Mouse (Mus musculus): Measurements from ENCODE around the gene Bcas2. TPM values are rescaled to one million over a fixed set of nuclear protein-coding genes. Genes with fewer than 3 reads are reported as not detected.

Gene Bcas2
- polyA plus RNA-seq, 1 experiment = 71.4 TPM

- Histone ChIP-seq H3K4me2 (ENCODE audit: low read depth) (no peak overlapping the region), H3K4me3 (no peak overlapping the region), H3K79me2 (ENCODE audit: control insufficient read depth, insufficient read depth) (no peaks in the 10 kb centered on the region), H3ac (ENCODE audit: control insufficient read depth, insufficient read length) (no peak overlapping the region), H3K36me3 (ENCODE audit: control insufficient read depth, insufficient read depth) (no peaks in the 10 kb centered on the region), H3K27me3 (ENCODE audit: control insufficient read depth, insufficient read depth, insufficient read length) (no peaks in the 10 kb centered on the region)
- TF ChIP-seq CEBPB (IDR thresholded peaks at IDR 0.05; ENCODE audit: insufficient read depth, poor library complexity, severe bottlenecking) (no peak), MYOG (IDR thresholded peaks at IDR 0.05; ENCODE audit: control insufficient read depth in 1 of 3, insufficient read depth in 1 of 3, insufficient read length in 2 of 3, low read depth in 2 of 3) (no peak), MAX (IDR thresholded peaks at IDR 0.05; ENCODE audit: low read depth) (no peak), SRF (IDR thresholded peaks at IDR 0.05; ENCODE audit: control insufficient read depth, insufficient read length, low read depth) (no peak), MYOD1 (IDR thresholded peaks at IDR 0.05; ENCODE audit: control insufficient read depth in 1 of 3, insufficient read length in 2 of 3, low read depth in 2 of 3) (no peak), USF1 (IDR thresholded peaks at IDR 0.05; ENCODE audit: low read depth) (no peak), TCF12 (IDR thresholded peaks at IDR 0.05; ENCODE audit: insufficient read depth, poor library complexity, severe bottlenecking) (no peak), TCF3 (IDR thresholded peaks at IDR 0.05; ENCODE audit: insufficient read length, low read depth) (no peak), POLR2AphosphoS2 (IDR thresholded peaks at IDR 0.05; ENCODE audit: insufficient read length, low read depth) (no peak), REST (IDR thresholded peaks at IDR 0.05; ENCODE audit: insufficient read depth, insufficient read length) (no peak), POLR2A (IDR thresholded peaks at IDR 0.05; ENCODE audit: insufficient read length, low read depth) (no peak), E2F4 (IDR thresholded peaks at IDR 0.05; ENCODE audit: insufficient read depth) (no peak)
Observed at GRCm38 (mm10) chr3:103188451-103188850, 17.0 kb downstream of the Bcas2 start.

DNA sequence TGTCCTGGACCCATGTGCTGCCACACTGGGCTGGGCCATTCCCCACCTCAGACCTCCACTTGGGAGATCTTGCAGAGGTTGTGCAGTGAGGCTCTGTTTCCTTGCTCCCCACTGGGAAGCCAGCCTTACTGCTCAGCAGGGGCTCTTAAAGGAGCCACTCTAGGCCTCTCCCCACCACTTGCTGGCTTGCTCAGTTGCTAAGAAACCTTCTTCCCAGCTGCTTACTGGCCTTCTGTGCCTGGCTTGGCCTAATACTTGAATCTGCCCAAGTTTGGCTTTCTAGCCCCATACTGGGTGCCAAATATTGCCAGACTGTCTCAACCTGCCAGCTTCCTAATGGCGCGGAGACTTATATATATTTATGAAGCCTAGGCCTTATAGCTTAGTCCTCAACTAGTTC is 17.4 kb downstream of the Bcas2 start:
- H3K27me3 ChIP-seq (ENCODE audit: control insufficient read depth, insufficient read depth, insufficient read length) = no peaks in the 10 kb centered on the region
- H3ac ChIP-seq (ENCODE audit: control insufficient read depth, insufficient read length) = no peak overlapping the region
- H3K4me3 ChIP-seq = no peak overlapping the region
- no peaks in the 10 kb centered on the region for H3K79me2 ChIP-seq (ENCODE audit: control insufficient read depth, insufficient read depth)
- TF ChIP-seq USF1 (IDR thresholded peaks at IDR 0.05; ENCODE audit: low read depth) (no peak), SRF (IDR thresholded peaks at IDR 0.05; ENCODE audit: control insufficient read depth, insufficient read length, low read depth) (no peak), MAX (IDR thresholded peaks at IDR 0.05; ENCODE audit: low read depth) (no peak), MYOG (IDR thresholded peaks at IDR 0.05; ENCODE audit: control insufficient read depth in 1 of 3, insufficient read depth in 1 of 3, insufficient read length in 2 of 3, low read depth in 2 of 3) (no peak)
- H3K4me2 ChIP-seq (ENCODE audit: low read depth) = no peak overlapping the region
- no peaks in the 10 kb centered on the region for H3K36me3 ChIP-seq (ENCODE audit: control insufficient read depth, insufficient read depth)

- Histone ChIP-seq H3K36me3 (ENCODE audit: control insufficient read depth, insufficient read depth) (no peaks in the 10 kb centered on the region), H3K27me3 (ENCODE audit: control insufficient read depth, insufficient read depth, insufficient read length) (no peaks in the 10 kb centered on the region), H3K79me2 (ENCODE audit: control insufficient read depth, insufficient read depth) (no peaks in the 10 kb centered on the region), H3K4me3 (no peak overlapping the region), H3K4me2 (ENCODE audit: low read depth) (no peak overlapping the region), H3ac (ENCODE audit: control insufficient read depth, insufficient read length) (no peak overlapping the region)
- TF ChIP-seq TCF3 (IDR thresholded peaks at IDR 0.05; ENCODE audit: insufficient read length, low read depth) = no peak
- TF ChIP-seq USF1 (IDR thresholded peaks at IDR 0.05; ENCODE audit: low read depth) = no peak
- TF ChIP-seq POLR2AphosphoS2 (IDR thresholded peaks at IDR 0.05; ENCODE audit: insufficient read length, low read depth) = no peak
- no peak for TF ChIP-seq REST (IDR thresholded peaks at IDR 0.05; ENCODE audit: insufficient read depth, insufficient read length)
- no peak for TF ChIP-seq MYOD1 (IDR thresholded peaks at IDR 0.05; ENCODE audit: control insufficient read depth in 1 of 3, insufficient read length in 2 of 3, low read depth in 2 of 3)
- no peak for TF ChIP-seq SRF (IDR thresholded peaks at IDR 0.05; ENCODE audit: control insufficient read depth, insufficient read length, low read depth)
- no peak for TF ChIP-seq MYOG (IDR thresholded peaks at IDR 0.05; ENCODE audit: control insufficient read depth in 1 of 3, insufficient read depth in 1 of 3, insufficient read length in 2 of 3, low read depth in 2 of 3)
- TF ChIP-seq E2F4 (IDR thresholded peaks at IDR 0.05; ENCODE audit: insufficient read depth) = no peak
- TF ChIP-seq POLR2A (IDR thresholded peaks at IDR 0.05; ENCODE audit: insufficient read length, low read depth) = no peak
- TF ChIP-seq CEBPB (IDR thresholded peaks at IDR 0.05; ENCODE audit: insufficient read depth, poor library complexity, severe bottlenecking) = no peak
- TF ChIP-seq TCF12 (IDR thresholded peaks at IDR 0.05; ENCODE audit: insufficient read depth, poor library complexity, severe bottlenecking) = no peak
- no peak for TF ChIP-seq MAX (IDR thresholded peaks at IDR 0.05; ENCODE audit: low read depth)
Observed at GRCm38 (mm10) chr3:103192161-103192560, 20.7 kb downstream of the Bcas2 start.

GRCm38 (mm10) chr3:103193186-103193585 is 21.7 kb downstream of the Bcas2 start:
- Histone ChIP-seq H3K36me3 (ENCODE audit: control insufficient read depth, insufficient read depth) (no peaks in the 10 kb centered on the region), H3K27me3 (ENCODE audit: control insufficient read depth, insufficient read depth, insufficient read length) (no peaks in the 10 kb centered on the region), H3K4me2 (ENCODE audit: low read depth) (no peak overlapping the region), H3ac (ENCODE audit: control insufficient read depth, insufficient read length) (no peak overlapping the region), H3K4me3 (no peak overlapping the region), H3K79me2 (ENCODE audit: control insufficient read depth, insufficient read depth) (no peaks in the 10 kb centered on the region)
- TF ChIP-seq REST (IDR thresholded peaks at IDR 0.05; ENCODE audit: insufficient read depth, insufficient read length) = no peak
- TF ChIP-seq TCF3 (IDR thresholded peaks at IDR 0.05; ENCODE audit: insufficient read length, low read depth) = no peak
- no peak for TF ChIP-seq MAX (IDR thresholded peaks at IDR 0.05; ENCODE audit: low read depth)
- TF ChIP-seq USF1 (IDR thresholded peaks at IDR 0.05; ENCODE audit: low read depth) = no peak
- TF ChIP-seq TCF12 (IDR thresholded peaks at IDR 0.05; ENCODE audit: insufficient read depth, poor library complexity, severe bottlenecking) = no peak

GRCm38 (mm10) chr3:103196320-103196823 is 24.9 kb downstream of the Bcas2 start:
- H3K36me3 ChIP-seq (ENCODE audit: control insufficient read depth, insufficient read depth) = no peaks in the 10 kb centered on the region
- H3ac ChIP-seq (ENCODE audit: control insufficient read depth, insufficient read length) = no peak overlapping the region
- no peak overlapping the region for H3K4me2 ChIP-seq (ENCODE audit: low read depth)
- H3K4me3 ChIP-seq = no peak overlapping the region
- H3K27me3 ChIP-seq (ENCODE audit: control insufficient read depth, insufficient read depth, insufficient read length) = no peaks in the 10 kb centered on the region
- TF ChIP-seq TCF12 (IDR thresholded peaks at IDR 0.05; ENCODE audit: insufficient read depth, poor library complexity, severe bottlenecking) = no peak
- no peak for TF ChIP-seq MAX (IDR thresholded peaks at IDR 0.05; ENCODE audit: low read depth)
- TF ChIP-seq POLR2AphosphoS2 (IDR thresholded peaks at IDR 0.05; ENCODE audit: insufficient read length, low read depth) = no peak
- no peak for TF ChIP-seq CEBPB (IDR thresholded peaks at IDR 0.05; ENCODE audit: insufficient read depth, poor library complexity, severe bottlenecking)
- no peak for TF ChIP-seq TCF3 (IDR thresholded peaks at IDR 0.05; ENCODE audit: insufficient read length, low read depth)
- TF ChIP-seq POLR2A (IDR thresholded peaks at IDR 0.05; ENCODE audit: insufficient read length, low read depth) = no peak
- TF ChIP-seq USF1 (IDR thresholded peaks at IDR 0.05; ENCODE audit: low read depth) = no peak
- no peak for TF ChIP-seq MYOG (IDR thresholded peaks at IDR 0.05; ENCODE audit: control insufficient read depth in 1 of 3, insufficient read depth in 1 of 3, insufficient read length in 2 of 3, low read depth in 2 of 3)
- no peak for TF ChIP-seq E2F4 (IDR thresholded peaks at IDR 0.05; ENCODE audit: insufficient read depth)
- TF ChIP-seq SRF (IDR thresholded peaks at IDR 0.05; ENCODE audit: control insufficient read depth, insufficient read length, low read depth) = no peak
- TF ChIP-seq REST (IDR thresholded peaks at IDR 0.05; ENCODE audit: insufficient read depth, insufficient read length) = no peak
- TF ChIP-seq MYOD1 (IDR thresholded peaks at IDR 0.05; ENCODE audit: control insufficient read depth in 1 of 3, insufficient read length in 2 of 3, low read depth in 2 of 3) = no peak
- no peaks in the 10 kb centered on the region for H3K79me2 ChIP-seq (ENCODE audit: control insufficient read depth, insufficient read depth)

Measured in myocyte (in vitro differentiated cells).